Mouse (Mus musculus) midbrain, embryonic 16.5 days (tissue): Measurements from ENCODE around the gene Hsd11b2. TPM values are rescaled to one million over a fixed set of nuclear protein-coding genes. Genes with fewer than 3 reads are reported as not detected.

Source experiments
- ATAC-seq: fragments of 200-750 bp; cut with Nextera tagmentation; 2 replicates; pipeline ENCODE4 v1.8.0; 2017; ENCODE audit warnings: moderate TSS enrichment
- H3K27ac ChIP-seq: fragments of 300-500 bp; sonication (generic); 2 replicates; pipeline ENCODE4 v1.5.1; 2014; ENCODE audit warnings: mild to moderate bottlenecking, low read length, mixed read lengths
- H3K27me3 ChIP-seq: fragments of 300-500 bp; sonication (generic); 2 replicates; pipeline ENCODE4 v1.6.1; 2014; ENCODE audit warnings: low read depth, low read length, mixed read lengths; ENCODE audit not compliant: control insufficient read depth, insufficient read depth
- H3K36me3 ChIP-seq: fragments of 300-500 bp; sonication (generic); 2 replicates; pipeline ENCODE4 v1.6.1; 2014; ENCODE audit warnings: mild to moderate bottlenecking, low read length, moderate library complexity, mixed read lengths; ENCODE audit not compliant: control insufficient read depth, insufficient read depth
- H3K4me1 ChIP-seq: fragments of 300-500 bp; sonication (generic); 2 replicates; pipeline ENCODE4 v1.6.1; 2014; ENCODE audit warnings: mild to moderate bottlenecking, low read length, mixed read lengths; ENCODE audit not compliant: control insufficient read depth, insufficient read depth
- H3K4me2 ChIP-seq: fragments of 300-500 bp; sonication (generic); 2 replicates; pipeline ENCODE4 v1.6.1; 2014; ENCODE audit warnings: mild to moderate bottlenecking, low read length, mixed read lengths
- H3K4me3 ChIP-seq: fragments of 300-500 bp; sonication (generic); 2 replicates; pipeline ENCODE4 v1.5.1; 2014; ENCODE audit warnings: low read depth, mild to moderate bottlenecking, low read length, moderate library complexity, mixed read lengths
- H3K9ac ChIP-seq: fragments of 300-500 bp; sonication (generic); 2 replicates; pipeline ENCODE4 v1.6.1; 2014; ENCODE audit warnings: low read depth, low read length, mixed read lengths
- H3K9me3 ChIP-seq: fragments of 300-500 bp; sonication (generic); replicated peaks from 2 replicates; pipeline ENCODE4 v1.6.1; 2014; ENCODE audit warnings: mild to moderate bottlenecking, low read length, mixed read lengths; ENCODE audit not compliant: control insufficient read depth, poor library complexity, severe bottlenecking
- WGBS: fragments of 180-500 bp; shearing (Covaris S2); extraction: QIAGEN DNeasy Blood & Tissue Kit; methylation state at CpG from one replicate; pipeline ENCODE4 v1.1.7; 2014; 5-methylcytosine and 5-hydroxymethylcytosine counted together
- polyA plus RNA-seq: library from polyadenylated mRNA; unstranded; fragments of >200 nt; fragmentation: Nextera tagmentation; extraction: Ambion mirVana; gene quantifications from 2 replicates; pipeline ENCODE4 v1.2.1, GENCODE M21; 2015

Gene Hsd11b2
- polyA plus RNA-seq, 1 experiment from 2014 or later: 2.7 TPM

GRCm38 (mm10) chr8:105473816-105474606, 44.5 kb upstream of the Hsd11b2 start:
- H3K4me1 ChIP-seq: peaks cover 38% of the 10 kb centered on the region
- no peak for ATAC-seq

GRCm38 (mm10) chr8:105474680-105475079, 43.9 kb upstream of the Hsd11b2 start:
- H3K9ac ChIP-seq: peak overlapping the region; percentile 37; the same call in 1 of the 2 replicates
- no peaks in the 10 kb centered on the region for H3K27me3 ChIP-seq
- peaks cover 32% of the 10 kb centered on the region for H3K4me1 ChIP-seq
- H3K4me3 ChIP-seq: no peak overlapping the region
- H3K9me3 ChIP-seq: no peaks in the 10 kb centered on the region
- no peak for ATAC-seq
- H3K36me3 ChIP-seq: no peaks in the 10 kb centered on the region
- no peak overlapping the region for H3K27ac ChIP-seq
- WGBS: 42% methylated on average over 5 of the region's 5 CpGs
- H3K4me2 ChIP-seq: no peak overlapping the region

More at GRCm38 (mm10) chr8:105473816-105474606, 44.5 kb upstream of the Hsd11b2 start:
- Histone ChIP-seq H3K27ac (peak overlapping the region; percentile 26; the same call in 1 of the 2 replicates), H3K27me3 (no peaks in the 10 kb centered on the region), H3K9ac (peak overlapping the region; percentile 35; the same call in 1 of the 2 replicates), H3K4me3 (no peak overlapping the region), H3K36me3 (no peaks in the 10 kb centered on the region), H3K9me3 (no peaks in the 10 kb centered on the region), H3K4me2 (no peak overlapping the region)
- WGBS: 27% methylated on average over 17 of the region's 17 CpGs

DNA sequence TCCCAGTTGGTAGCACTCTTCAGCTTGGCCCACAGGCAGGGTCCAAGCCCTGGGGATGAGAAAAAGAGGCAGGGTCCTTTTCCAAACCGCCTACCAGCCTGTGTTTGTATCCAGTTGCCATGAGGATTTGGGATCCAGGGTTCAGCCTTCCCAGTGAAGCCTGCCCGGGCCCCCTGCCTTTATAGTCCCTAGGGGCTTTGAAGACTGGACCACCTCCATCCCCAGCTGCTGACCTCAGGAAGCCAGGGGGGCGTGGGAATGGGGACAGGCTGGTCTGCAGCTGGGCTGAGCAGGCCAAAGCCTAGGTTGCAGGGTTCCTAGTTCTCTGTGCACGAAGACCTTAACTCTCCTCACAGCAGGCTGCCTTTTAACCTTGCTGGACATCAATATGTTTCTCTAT, 43.3 kb upstream of the Hsd11b2 start:
- Histone ChIP-seq H3K36me3 (no peaks in the 10 kb centered on the region), H3K4me1 (peaks cover 27% of the 10 kb centered on the region), H3K4me2 (no peak overlapping the region), H3K27me3 (no peaks in the 10 kb centered on the region), H3K9me3 (no peaks in the 10 kb centered on the region), H3K4me3 (no peak overlapping the region), H3K9ac (no peak overlapping the region), H3K27ac (no peak overlapping the region; the same call in 1 of the 2 replicates)
- no peak for ATAC-seq
- 37% methylated on average over 4 of the region's 4 CpGs for WGBS

- no peak overlapping the region for H3K9ac ChIP-seq
- no peaks in the 10 kb centered on the region for H3K27me3 ChIP-seq
- 92% methylated on average over 8 of the region's 8 CpGs for WGBS
- no peaks in the 10 kb centered on the region for H3K36me3 ChIP-seq
- no peak overlapping the region for H3K4me3 ChIP-seq
- no peak overlapping the region for H3K4me2 ChIP-seq
- H3K27ac ChIP-seq: no peak overlapping the region
- ATAC-seq: no peak
- H3K4me1 ChIP-seq: peaks cover 22% of the 10 kb centered on the region
- no peaks in the 10 kb centered on the region for H3K9me3 ChIP-seq
Observed at GRCm38 (mm10) chr8:105475742-105476141, 42.8 kb upstream of the Hsd11b2 start.

GRCm38 (mm10) chr8:105476161-105476560, 42.4 kb upstream of the Hsd11b2 start:
- no peak overlapping the region for H3K4me3 ChIP-seq
- no peak overlapping the region for H3K4me2 ChIP-seq
- ATAC-seq: no peak
- peaks cover 19% of the 10 kb centered on the region; the same call in 1 of the 2 replicates for H3K4me1 ChIP-seq
- H3K27ac ChIP-seq: no peak overlapping the region
- no peak overlapping the region for H3K9ac ChIP-seq
- H3K36me3 ChIP-seq: no peaks in the 10 kb centered on the region
- 91% methylated on average over 7 of the region's 7 CpGs for WGBS
- no peaks in the 10 kb centered on the region for H3K9me3 ChIP-seq
- H3K27me3 ChIP-seq: no peaks in the 10 kb centered on the region

GRCm38 (mm10) chr8:105476628-105477413, 41.7 kb upstream of the Hsd11b2 start:
- Histone ChIP-seq H3K9ac (no peak overlapping the region), H3K4me3 (no peak overlapping the region), H3K27ac (no peak overlapping the region), H3K27me3 (no peaks in the 10 kb centered on the region), H3K4me2 (no peak overlapping the region), H3K4me1 (peaks cover 16% of the 10 kb centered on the region; the same call in 1 of the 2 replicates), H3K36me3 (no peaks in the 10 kb centered on the region), H3K9me3 (no peaks in the 10 kb centered on the region)
- 42% methylated on average over 25 of the region's 25 CpGs for WGBS
- no peak for ATAC-seq

GRCm38 (mm10) chr8:105477792-105478191, 40.8 kb upstream of the Hsd11b2 start:
- WGBS: 81% methylated on average over 3 of the region's 3 CpGs
- no peaks in the 10 kb centered on the region for H3K36me3 ChIP-seq
- H3K27me3 ChIP-seq: no peaks in the 10 kb centered on the region
- no peak overlapping the region for H3K27ac ChIP-seq
- no peak overlapping the region for H3K9ac ChIP-seq
- H3K9me3 ChIP-seq: no peaks in the 10 kb centered on the region
- H3K4me2 ChIP-seq: no peak overlapping the region
- H3K4me3 ChIP-seq: no peak overlapping the region
- peaks cover 16% of the 10 kb centered on the region; the same call in 1 of the 2 replicates for H3K4me1 ChIP-seq
- ATAC-seq: no peak

DNA sequence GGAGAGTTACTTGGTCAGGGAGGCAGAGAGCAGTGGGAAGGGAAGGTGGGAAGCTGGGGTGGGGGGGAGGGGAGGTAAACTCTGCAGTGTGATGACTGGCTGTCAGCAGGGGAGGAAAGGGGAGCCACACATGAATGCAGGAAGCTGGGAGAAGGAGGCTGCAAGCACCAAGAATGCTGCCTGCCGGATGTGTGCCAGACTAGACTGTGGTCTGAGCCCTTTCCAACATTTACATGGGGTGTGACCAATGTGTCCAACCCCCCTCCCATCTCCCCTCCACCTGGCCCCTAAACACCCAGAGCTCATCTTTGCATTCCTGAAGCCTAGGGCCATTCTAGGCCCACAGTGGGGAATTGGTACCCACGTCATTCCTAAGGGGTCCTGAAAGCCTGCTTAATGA, 37.5 kb upstream of the Hsd11b2 start:
- 35% methylated on average over 2 of the region's 2 CpGs for WGBS
- Histone ChIP-seq H3K36me3 (no peaks in the 10 kb centered on the region), H3K27me3 (no peaks in the 10 kb centered on the region), H3K4me3 (no peak overlapping the region), H3K4me2 (no peak overlapping the region), H3K4me1 (no peaks in the 10 kb centered on the region), H3K27ac (no peak overlapping the region), H3K9ac (no peak overlapping the region), H3K9me3 (no peaks in the 10 kb centered on the region)
- no peak for ATAC-seq

- no peak for ATAC-seq
- no peaks in the 10 kb centered on the region for H3K4me1 ChIP-seq
- no peak overlapping the region for H3K9ac ChIP-seq
- H3K27me3 ChIP-seq: no peaks in the 10 kb centered on the region
- no peaks in the 10 kb centered on the region for H3K36me3 ChIP-seq
- WGBS: 70% methylated on average over 6 of the region's 6 CpGs
- no peak overlapping the region for H3K4me2 ChIP-seq
- no peak overlapping the region for H3K4me3 ChIP-seq
- no peaks in the 10 kb centered on the region for H3K9me3 ChIP-seq
- H3K27ac ChIP-seq: no peak overlapping the region
Observed at GRCm38 (mm10) chr8:105481453-105481852, 37.1 kb upstream of the Hsd11b2 start.
